Mouse (Mus musculus) embryonic facial prominence, embryonic 12.5 days (tissue): ENCODE data around the gene Pttg1ip. TPM values are rescaled to one million over a fixed set of nuclear protein-coding genes. Genes with fewer than 3 reads are reported as not detected.

Source experiments
- ATAC-seq: fragments of 200-750 bp; cut with Nextera tagmentation; 2 replicates; pipeline ENCODE4 v1.8.0; 2017; ENCODE audit not compliant: insufficient number of reproducible peaks, insufficient read depth, low FRiP score, low TSS enrichment
- H3K27ac ChIP-seq: fragments of 300-500 bp; sonication (generic); 2 replicates; pipeline ENCODE4 v1.5.1; 2016; ENCODE audit warnings: mild to moderate bottlenecking
- H3K27me3 ChIP-seq: fragments of 300-500 bp; sonication (generic); 2 replicates; pipeline ENCODE4 v1.6.1; 2016; ENCODE audit warnings: mild to moderate bottlenecking, moderate library complexity
- H3K36me3 ChIP-seq: fragments of 300-500 bp; sonication (generic); 2 replicates; pipeline ENCODE4 v1.6.1; 2016; ENCODE audit warnings: mild to moderate bottlenecking
- H3K4me1 ChIP-seq: fragments of 300-500 bp; sonication (generic); 2 replicates; pipeline ENCODE4 v1.6.1; 2016
- H3K4me2 ChIP-seq: fragments of 300-500 bp; sonication (generic); replicated peaks from 2 replicates; pipeline ENCODE4 v1.6.1; 2016; ENCODE audit warnings: mild to moderate bottlenecking, moderate library complexity
- H3K4me3 ChIP-seq: fragments of 300-500 bp; sonication (generic); 2 replicates; pipeline ENCODE4 v1.5.1; 2016; ENCODE audit warnings: mild to moderate bottlenecking
- H3K9ac ChIP-seq: fragments of 300-500 bp; sonication (generic); 2 replicates; pipeline ENCODE4 v1.6.1; 2016; ENCODE audit warnings: mild to moderate bottlenecking, moderate library complexity
- H3K9me3 ChIP-seq: fragments of 300-500 bp; sonication (generic); 2 replicates; pipeline ENCODE4 v1.6.1; 2016; ENCODE audit warnings: mild to moderate bottlenecking, moderate library complexity
- WGBS: fragments of 180-500 bp; shearing (Covaris S2); methylation state at CpG from one replicate; pipeline ENCODE4 v1.1.7; 2016; 5-methylcytosine and 5-hydroxymethylcytosine counted together
- polyA plus RNA-seq: library from polyadenylated mRNA; unstranded; fragments of >200 nt; fragmentation: Nextera tagmentation; extraction: Ambion mirVana; gene quantifications from 2 replicates; pipeline ENCODE4 v1.2.1, GENCODE M21; 2016

Gene Pttg1ip
- polyA plus RNA-seq, 1 experiment from 2014 or later, result 94.4 TPM

- H3K27me3 ChIP-seq, result no peaks in the 10 kb centered on the region
- H3K9ac ChIP-seq, result no peak overlapping the region
- no peak for ATAC-seq
- H3K4me1 ChIP-seq, result 0 out of 2 replicates have a peak, but pooled peaks cover 2% of the 10 kb centered on the region
- H3K36me3 ChIP-seq, result no peaks in the 10 kb centered on the region
- no peaks in the 10 kb centered on the region for H3K9me3 ChIP-seq
- 51% methylated on average over 6 of the region's 6 CpGs for whole genome bisulfite sequencing
- H3K4me2 ChIP-seq, result no peak overlapping the region
- H3K4me3 ChIP-seq, result no peak overlapping the region
- H3K27ac ChIP-seq, result 0 out of 2 replicates have a peak overlapping the region, but pooled peaks have one; percentile 30
Measured at GRCm38 (mm10) chr10:77569973-77570658, 11.4 kb upstream of the Pttg1ip start.

- Histone ChIP-seq H3K9me3 (no peaks in the 10 kb centered on the region), H3K27ac (no peak overlapping the region), H3K27me3 (no peaks in the 10 kb centered on the region), H3K4me1 (0 out of 2 replicates have a peak, but pooled peaks cover 2% of the 10 kb centered on the region), H3K4me3 (no peak overlapping the region), H3K36me3 (no peaks in the 10 kb centered on the region), H3K4me2 (no peak overlapping the region), H3K9ac (no peak overlapping the region)
- WGBS, result 28% methylated on average over 3 of the region's 3 CpGs
- ATAC-seq, result no peak
Measured at GRCm38 (mm10) chr10:77572225-77572624, 9.3 kb upstream of the Pttg1ip start.

GRCm38 (mm10) chr10:77573162-77573561 lies 8.4 kb upstream of the Pttg1ip start:
- no peaks in the 10 kb centered on the region for H3K9me3 ChIP-seq
- H3K4me2 ChIP-seq, result no peak overlapping the region
- 76% methylated on average over 1 of the region's 1 CpGs for WGBS
- 0 out of 2 replicates have a peak, but pooled peaks cover 2% of the 10 kb centered on the region for H3K4me1 ChIP-seq
- ATAC-seq, result no peak
- no peak overlapping the region for H3K27ac ChIP-seq
- no peak overlapping the region for H3K4me3 ChIP-seq
- H3K9ac ChIP-seq, result no peak overlapping the region
- H3K27me3 ChIP-seq, result no peaks in the 10 kb centered on the region
- no peaks in the 10 kb centered on the region for H3K36me3 ChIP-seq

GRCm38 (mm10) chr10:77580027-77580920 lies 1.2 kb upstream of the Pttg1ip start:
- Histone ChIP-seq H3K27ac (no peak overlapping the region), H3K4me3 (no peak overlapping the region), H3K36me3 (no peaks in the 10 kb centered on the region), H3K9me3 (no peaks in the 10 kb centered on the region), H3K4me1 (peaks cover 23% of the 10 kb centered on the region), H3K4me2 (no peak overlapping the region), H3K9ac (no peak overlapping the region), H3K27me3 (no peaks in the 10 kb centered on the region)
- ATAC-seq, result no peak
- WGBS, result 61% methylated on average over 10 of the region's 10 CpGs

GRCm38 (mm10) chr10:77581023-77581407 lies 505 bp upstream of the Pttg1ip start:
- H3K4me1 ChIP-seq, result peaks cover 23% of the 10 kb centered on the region
- no peaks in the 10 kb centered on the region for H3K36me3 ChIP-seq
- H3K27me3 ChIP-seq, result no peaks in the 10 kb centered on the region
- WGBS, result 9% methylated on average over 8 of the region's 8 CpGs
- H3K9ac ChIP-seq, result peak overlapping the region; percentile 85
- H3K9me3 ChIP-seq, result no peaks in the 10 kb centered on the region
- peak overlapping the region; percentile 77 for H3K4me2 ChIP-seq
- no peak for ATAC-seq
- peak overlapping the region; percentile 81 for H3K4me3 ChIP-seq
- peak overlapping the region; percentile 90 for H3K27ac ChIP-seq

- Histone ChIP-seq H3K9ac (peak overlapping the region; percentile 85), H3K27ac (peak overlapping the region; percentile 90; the same call in 1 of the 2 replicates), H3K27me3 (no peaks in the 10 kb centered on the region), H3K4me3 (peak overlapping the region; percentile 81), H3K4me1 (peaks cover 23% of the 10 kb centered on the region), H3K36me3 (peaks cover 7% of the 10 kb centered on the region; the same call in 1 of the 2 replicates), H3K4me2 (peak overlapping the region; percentile 77), H3K9me3 (no peaks in the 10 kb centered on the region)
- 16% methylated on average over 8 of the region's 8 CpGs for WGBS
- no peak for ATAC-seq
Measured at GRCm38 (mm10) chr10:77582285-77582618, 732 bp downstream of the Pttg1ip start.

- WGBS, result 79% methylated on average over 10 of the region's 10 CpGs
- no peak overlapping the region for H3K4me2 ChIP-seq
- H3K36me3 ChIP-seq, result peaks cover 23% of the 10 kb centered on the region
- H3K9me3 ChIP-seq, result no peaks in the 10 kb centered on the region
- H3K4me1 ChIP-seq, result peaks cover 23% of the 10 kb centered on the region
- no peak overlapping the region for H3K27ac ChIP-seq
- H3K4me3 ChIP-seq, result 0 out of 2 replicates have a peak overlapping the region, but pooled peaks have one; percentile 0
- ATAC-seq, result no peak
- no peak overlapping the region for H3K9ac ChIP-seq
- no peaks in the 10 kb centered on the region for H3K27me3 ChIP-seq
Measured at GRCm38 (mm10) chr10:77583795-77584422, 2.4 kb downstream of the Pttg1ip start.

- Histone ChIP-seq H3K4me1 (peaks cover 18% of the 10 kb centered on the region), H3K4me2 (no peak overlapping the region), H3K9ac (no peak overlapping the region), H3K36me3 (peaks cover 46% of the 10 kb centered on the region), H3K4me3 (no peak overlapping the region), H3K27me3 (no peaks in the 10 kb centered on the region), H3K27ac (no peak overlapping the region), H3K9me3 (no peaks in the 10 kb centered on the region)
- WGBS, result 87% methylated on average over 3 of the region's 3 CpGs
- ATAC-seq, result no peak
Measured at GRCm38 (mm10) chr10:77586637-77587036, 5.1 kb downstream of the Pttg1ip start.

GRCm38 (mm10) chr10:77587091-77587775 lies 5.7 kb downstream of the Pttg1ip start:
- ATAC-seq, result no peak
- WGBS, result 86% methylated on average over 6 of the region's 6 CpGs
- no peak overlapping the region for H3K4me3 ChIP-seq
- H3K4me2 ChIP-seq, result no peak overlapping the region
- no peak overlapping the region for H3K9ac ChIP-seq
- no peak overlapping the region for H3K27ac ChIP-seq
- H3K27me3 ChIP-seq, result no peaks in the 10 kb centered on the region
- no peaks in the 10 kb centered on the region for H3K9me3 ChIP-seq
- H3K4me1 ChIP-seq, result peaks cover 17% of the 10 kb centered on the region
- peaks cover 52% of the 10 kb centered on the region for H3K36me3 ChIP-seq

- peaks cover 59% of the 10 kb centered on the region for H3K36me3 ChIP-seq
- ATAC-seq, result no peak
- peaks cover 9% of the 10 kb centered on the region for H3K4me1 ChIP-seq
- H3K4me3 ChIP-seq, result no peak overlapping the region
- WGBS, result 91% methylated on average over 2 of the region's 2 CpGs
- no peak overlapping the region for H3K9ac ChIP-seq
- no peaks in the 10 kb centered on the region for H3K27me3 ChIP-seq
- no peak overlapping the region for H3K27ac ChIP-seq
- no peaks in the 10 kb centered on the region for H3K9me3 ChIP-seq
- no peak overlapping the region for H3K4me2 ChIP-seq
Measured at GRCm38 (mm10) chr10:77588036-77588435, 6.5 kb downstream of the Pttg1ip start.

GRCm38 (mm10) chr10:77589117-77589516 lies 7.6 kb downstream of the Pttg1ip start:
- H3K27ac ChIP-seq, result no peak overlapping the region

More at GRCm38 (mm10) chr10:77589117-77589516, 7.6 kb downstream of the Pttg1ip start:
- Histone ChIP-seq H3K4me1 (no peaks in the 10 kb centered on the region), H3K4me3 (no peak overlapping the region), H3K36me3 (peaks cover 70% of the 10 kb centered on the region), H3K27me3 (no peaks in the 10 kb centered on the region), H3K9me3 (no peaks in the 10 kb centered on the region), H3K9ac (no peak overlapping the region), H3K4me2 (no peak overlapping the region)
- ATAC-seq, result no peak
- 79% methylated on average over 7 of the region's 7 CpGs for WGBS
